Mouse (Mus musculus) liver, postnatal 0 days (tissue): ENCODE data around the gene Eloa. TPM values are rescaled to one million over a fixed set of nuclear protein-coding genes. Genes with fewer than 3 reads are reported as not detected.

ENCODE experiments used
- ATAC-seq: fragments of 200-750 bp; cut with Nextera tagmentation; 2 replicates; pipeline ENCODE4 v1.8.0; 2017; ENCODE audit warnings: mild to moderate bottlenecking, moderate library complexity
- DNase-seq: peaks from one replicate; pipeline ENCODE4 v3.0.0-alpha.2; 2016
- H3K27ac ChIP-seq: fragments of 300-500 bp; sonication (generic); 2 replicates; pipeline ENCODE4 v1.5.1; 2014; ENCODE audit warnings: antibody characterized with exemption, moderate library complexity, mild to moderate bottlenecking, low read depth
- H3K27me3 ChIP-seq: fragments of 300-500 bp; sonication (generic); 2 replicates; pipeline ENCODE4 v1.6.1; 2014; ENCODE audit warnings: low read length, control low read depth, mixed read lengths; ENCODE audit not compliant: insufficient read depth
- H3K36me3 ChIP-seq: fragments of 300-500 bp; sonication (generic); replicated peaks from 2 replicates; pipeline ENCODE4 v1.6.1; 2014; ENCODE audit warnings: mild to moderate bottlenecking, control low read depth, low read length, moderate library complexity, mixed read lengths; ENCODE audit not compliant: insufficient read depth
- H3K4me1 ChIP-seq: fragments of 300-500 bp; sonication (generic); 2 replicates; pipeline ENCODE4 v1.6.1; 2014; ENCODE audit warnings: antibody characterized with exemption, mild to moderate bottlenecking, control low read depth; ENCODE audit not compliant: insufficient read depth
- H3K4me2 ChIP-seq: fragments of 300-500 bp; sonication (generic); 2 replicates; pipeline ENCODE4 v1.6.1; 2014; ENCODE audit warnings: low read depth, mild to moderate bottlenecking, low read length, moderate library complexity, mixed read lengths
- H3K4me3 ChIP-seq: fragments of 300-500 bp; sonication (generic); 2 replicates; pipeline ENCODE4 v1.5.1; 2014; ENCODE audit warnings: low read depth, low read length
- H3K9ac ChIP-seq: fragments of 300-500 bp; sonication (generic); replicated peaks from 2 replicates; pipeline ENCODE4 v1.6.1; 2014; ENCODE audit warnings: mild to moderate bottlenecking, moderate library complexity
- H3K9me3 ChIP-seq: fragments of 300-500 bp; sonication (generic); 2 replicates; pipeline ENCODE4 v1.6.1; 2016; ENCODE audit warnings: mild to moderate bottlenecking, control low read depth, low read length, mixed read lengths
- CTCF ChIP-seq: sonication (generic); IDR thresholded peaks from 2 replicates; pipeline ENCODE4 v1.5.1; 2016; ENCODE audit warnings: antibody characterized with exemption, low read depth
- EP300 ChIP-seq: IDR thresholded peaks from 2 replicates; pipeline ENCODE4 v1.6.1; 2016; ENCODE audit warnings: antibody characterized with exemption, low read depth, mild to moderate bottlenecking
- WGBS: fragments of 180-500 bp; shearing (Covaris S2); extraction: QIAGEN DNeasy Blood & Tissue Kit; methylation state at CpG from one replicate; pipeline ENCODE4 v1.1.7; 2014; ENCODE audit not compliant: insufficient replicate concordance; 5-methylcytosine and 5-hydroxymethylcytosine counted together
- polyA plus RNA-seq: library from polyadenylated mRNA; unstranded; fragments of >200 nt; fragmentation: Nextera tagmentation; extraction: Ambion mirVana; gene quantifications from 2 replicates; pipeline ENCODE4 v1.2.1, GENCODE M21; 2015

Gene Eloa
- polyA plus RNA-seq, 1 experiment from 2014 or later, result 16.7 TPM

- Histone ChIP-seq H3K4me1 (0 out of 2 replicates have a peak, but pooled peaks cover 3% of the 10 kb centered on the region), H3K9me3 (no peaks in the 10 kb centered on the region), H3K27ac (no peak overlapping the region), H3K36me3 (no peaks in the 10 kb centered on the region), H3K9ac (no peak overlapping the region), H3K4me2 (no peak overlapping the region), H3K4me3 (no peak overlapping the region), H3K27me3 (no peaks in the 10 kb centered on the region)
- no peak for DNase-seq
- ATAC-seq, result no peak
- TF ChIP-seq EP300, result no peak
- no peak for TF ChIP-seq CTCF
- WGBS, result 70% methylated on average over 5 of the region's 5 CpGs
Measured at GRCm38 (mm10) chr4:136057916-136058315, 36.4 kb upstream of the Eloa start.

- ATAC-seq, result no peak
- Histone ChIP-seq H3K27ac (no peak overlapping the region), H3K4me2 (no peak overlapping the region), H3K36me3 (peaks cover 12% of the 10 kb centered on the region), H3K27me3 (no peaks in the 10 kb centered on the region), H3K4me3 (no peak overlapping the region), H3K9me3 (no peaks in the 10 kb centered on the region), H3K4me1 (peaks cover 15% of the 10 kb centered on the region), H3K9ac (no peak overlapping the region)
- WGBS, result 19% methylated on average over 1 of the region's 1 CpGs
- no peak for DNase-seq
- no peak for TF ChIP-seq CTCF
- TF ChIP-seq EP300, result no peak
Measured at GRCm38 (mm10) chr4:136056030-136056429, 34.5 kb upstream of the Eloa start.

DNA sequence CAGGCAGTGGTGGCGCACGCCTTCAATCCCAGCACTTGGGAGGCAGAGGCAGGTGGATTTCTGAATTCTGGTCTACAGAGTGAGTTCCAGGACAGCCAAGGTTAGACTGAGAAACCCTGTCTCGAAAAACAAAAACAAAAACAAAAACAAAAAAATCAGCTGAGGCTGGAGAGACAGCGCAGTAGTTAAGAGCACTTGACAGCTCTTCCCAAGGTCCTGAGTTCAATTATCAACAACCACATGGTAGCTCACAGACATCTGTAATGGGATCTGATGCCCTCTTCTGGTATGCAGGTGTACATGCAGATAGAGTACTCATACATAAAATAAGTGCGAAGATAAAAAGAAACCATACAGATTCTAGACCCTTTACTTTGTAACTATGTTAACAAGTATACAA is 32.3 kb upstream of the Eloa start:
- Histone ChIP-seq H3K9me3 (no peaks in the 10 kb centered on the region), H3K4me1 (peaks cover 19% of the 10 kb centered on the region), H3K4me2 (peak overlapping the region; percentile 86; the same call in 1 of the 2 replicates), H3K27me3 (no peaks in the 10 kb centered on the region), H3K4me3 (no peak overlapping the region), H3K36me3 (peaks cover 34% of the 10 kb centered on the region), H3K9ac (no peak overlapping the region), H3K27ac (no peak overlapping the region)
- 76% methylated on average over 5 of the region's 5 CpGs for WGBS
- DNase-seq (no peak), ATAC-seq (no peak)
- TF ChIP-seq EP300 (no peak), CTCF (peak; percentile 64)

- Histone ChIP-seq H3K27me3 (no peaks in the 10 kb centered on the region), H3K36me3 (peaks cover 40% of the 10 kb centered on the region), H3K9ac (peak within 1 kb of the TSS; percentile 93), H3K9me3 (no peaks in the 10 kb centered on the region), H3K4me3 (peak within 1 kb of the TSS; percentile 83), H3K4me1 (peaks cover 19% of the 10 kb centered on the region), H3K27ac (peak within 1 kb of the TSS; percentile 78), H3K4me2 (peak within 1 kb of the TSS; percentile 86)
- WGBS, result 0% methylated on average over 21 of the region's 21 CpGs
- DNase-seq, result peak; percentile 93
- TF ChIP-seq EP300 (no peak), CTCF (peak; percentile 97)
- ATAC-seq, result peak; percentile 97
Measured at GRCm38 (mm10) chr4:136053247-136053596, 31.7 kb upstream of the Eloa start, which contains the start of gene Rpl11. Gene Rpl11 (minus strand): TSS chr4:136053428.

DNA sequence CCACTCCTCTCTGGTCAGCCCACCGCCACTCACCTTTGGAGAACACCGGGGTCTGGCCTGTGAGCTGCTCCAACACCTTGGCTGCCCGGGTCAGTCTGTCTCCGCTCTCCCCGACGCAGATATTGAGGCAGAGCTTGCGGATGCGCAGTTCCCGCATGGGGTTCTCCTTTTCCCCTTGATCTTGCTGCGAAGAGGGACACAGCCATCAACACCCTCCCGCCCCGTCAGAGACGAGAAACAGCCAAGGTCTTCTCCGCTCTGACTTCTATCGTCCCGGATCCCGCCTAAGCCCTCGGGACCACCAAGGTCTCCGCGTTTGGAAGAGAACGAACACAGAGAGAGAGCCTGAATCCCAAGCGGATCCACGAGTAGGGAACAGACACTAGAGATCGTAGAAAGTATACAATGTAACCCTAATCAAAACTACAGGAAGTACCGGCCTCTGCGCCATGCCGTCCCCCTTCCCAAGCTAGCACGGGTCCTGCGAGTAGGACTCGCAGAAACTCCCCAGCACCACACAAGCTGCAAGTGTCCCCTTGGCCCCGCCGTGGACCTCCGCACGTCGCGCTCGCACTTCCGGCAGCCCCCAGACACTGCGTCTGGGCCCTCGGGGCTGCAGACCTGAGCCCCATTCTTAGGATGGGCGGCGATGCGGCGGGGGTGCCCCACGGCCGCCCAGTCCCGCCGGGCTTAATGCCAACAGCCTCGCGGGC is 31.1 kb upstream of the Eloa start:
- peak; percentile 67 for ATAC-seq
- under 1% methylated on average over 47 of the region's 50 CpGs for WGBS
- H3K9me3 ChIP-seq, result no peaks in the 10 kb centered on the region
- peak overlapping the region; percentile 83 for H3K4me3 ChIP-seq
- H3K4me2 ChIP-seq, result peak overlapping the region; percentile 86
- no peaks in the 10 kb centered on the region for H3K27me3 ChIP-seq
- H3K27ac ChIP-seq, result peak overlapping the region; percentile 78
- TF ChIP-seq EP300, result no peak
- TF ChIP-seq CTCF, result no peak
- peaks cover 44% of the 10 kb centered on the region for H3K36me3 ChIP-seq
- no peak for DNase-seq
- peak overlapping the region; percentile 93 for H3K9ac ChIP-seq
- H3K4me1 ChIP-seq, result peaks cover 19% of the 10 kb centered on the region

GRCm38 (mm10) chr4:136052060-136052459 is 30.5 kb upstream of the Eloa start:
- peaks cover 45% of the 10 kb centered on the region for H3K36me3 ChIP-seq
- 0% methylated on average over 3 of the region's 3 CpGs for WGBS
- ATAC-seq, result no peak

More at GRCm38 (mm10) chr4:136052060-136052459, 30.5 kb upstream of the Eloa start:
- TF ChIP-seq CTCF, result no peak
- TF ChIP-seq EP300, result no peak
- Histone ChIP-seq H3K27me3 (no peaks in the 10 kb centered on the region), H3K9ac (peak overlapping the region; percentile 93), H3K4me1 (peaks cover 19% of the 10 kb centered on the region), H3K27ac (peak overlapping the region; percentile 78; the same call in 1 of the 2 replicates), H3K9me3 (no peaks in the 10 kb centered on the region), H3K4me3 (peak overlapping the region; percentile 83), H3K4me2 (peak overlapping the region; percentile 86)
- no peak for DNase-seq
